Mouse (Mus musculus) myocyte (in vitro differentiated cells): ENCODE data around the gene Wnt1. TPM values are rescaled to one million over a fixed set of nuclear protein-coding genes. Genes with fewer than 3 reads are reported as not detected.

Source experiments
- H3K27me3 ChIP-seq: one replicate; pipeline ENCODE4 v1.6.1; 2011; ENCODE audit not compliant: control insufficient read depth, insufficient read depth, insufficient read length
- H3K36me3 ChIP-seq: one replicate; pipeline ENCODE4 v1.6.1; 2011; ENCODE audit not compliant: control insufficient read depth, insufficient read depth
- H3K4me2 ChIP-seq: one replicate; pipeline ENCODE4 v1.6.1; 2011; ENCODE audit warnings: low read depth, control low read depth
- H3K4me3 ChIP-seq: one replicate; pipeline ENCODE4 v1.5.1; 2011; ENCODE audit warnings: mild to moderate bottlenecking, control low read depth, moderate library complexity
- H3K79me2 ChIP-seq: one replicate; pipeline ENCODE4 v1.6.1; 2011; ENCODE audit not compliant: control insufficient read depth, insufficient read depth
- H3ac ChIP-seq: one replicate; pipeline ENCODE4 v1.6.1; 2011; ENCODE audit not compliant: control insufficient read depth, insufficient read length
- CEBPB ChIP-seq: IDR thresholded peaks from 2 replicates; pipeline ENCODE4 v1.6.1; 2011; ENCODE audit warnings: mild to moderate bottlenecking, moderate library complexity; ENCODE audit not compliant: poor library complexity, insufficient read depth, severe bottlenecking
- E2F4 ChIP-seq: IDR thresholded peaks from one replicate; pipeline ENCODE4 v1.6.1; 2011; ENCODE audit warnings: mild to moderate bottlenecking, control low read depth, moderate library complexity; ENCODE audit not compliant: insufficient read depth
- MAX ChIP-seq: IDR thresholded peaks from one replicate; pipeline ENCODE4 v1.6.1; 2011; ENCODE audit warnings: low read depth, mild to moderate bottlenecking, control low read depth
- MYOD1 ChIP-seq, 3 experiments: IDR thresholded peaks; one replicate each; pipeline ENCODE4 v1.6.1; 2011; ENCODE audit warnings: control low read depth in 2 of 3, low read depth in 2 of 3, mild to moderate bottlenecking in 2 of 3, moderate library complexity in 1 of 3; ENCODE audit not compliant: insufficient read length in 2 of 3, control insufficient read depth in 1 of 3
- MYOG ChIP-seq, 3 experiments: IDR thresholded peaks; one replicate each; pipeline ENCODE4 v1.6.1; 2011; ENCODE audit warnings: control low read depth in 2 of 3, low read depth in 2 of 3, mild to moderate bottlenecking in 2 of 3; ENCODE audit not compliant: insufficient read length in 2 of 3, control insufficient read depth in 1 of 3, insufficient read depth in 1 of 3
- POLR2A ChIP-seq: IDR thresholded peaks from one replicate; pipeline ENCODE4 v1.6.1; 2011; ENCODE audit warnings: low read depth, mild to moderate bottlenecking, control low read depth, moderate library complexity; ENCODE audit not compliant: insufficient read length
- POLR2AphosphoS2 ChIP-seq: IDR thresholded peaks from one replicate; pipeline ENCODE4 v1.6.1; 2011; ENCODE audit warnings: low read depth, control low read depth; ENCODE audit not compliant: insufficient read length
- REST ChIP-seq: IDR thresholded peaks from one replicate; pipeline ENCODE4 v1.6.1; 2011; ENCODE audit warnings: mild to moderate bottlenecking, control low read depth, moderate library complexity; ENCODE audit not compliant: insufficient read depth, insufficient read length
- SRF ChIP-seq: IDR thresholded peaks from one replicate; pipeline ENCODE4 v1.6.1; 2011; ENCODE audit warnings: low read depth; ENCODE audit not compliant: control insufficient read depth, insufficient read length
- TCF12 ChIP-seq: IDR thresholded peaks from one replicate; pipeline ENCODE4 v1.6.1; 2011; ENCODE audit warnings: mild to moderate bottlenecking, control low read depth; ENCODE audit not compliant: poor library complexity, insufficient read depth, severe bottlenecking
- TCF3 ChIP-seq: IDR thresholded peaks from one replicate; pipeline ENCODE4 v1.6.1; 2011; ENCODE audit warnings: low read depth, control low read depth; ENCODE audit not compliant: insufficient read length
- USF1 ChIP-seq: IDR thresholded peaks from one replicate; pipeline ENCODE4 v1.6.1; 2011; ENCODE audit warnings: low read depth, mild to moderate bottlenecking, control low read depth, moderate library complexity
- polyA plus RNA-seq: library from polyadenylated mRNA; unstranded; fragments of >200 nt; fragmentation: generic; extraction: Trizol; gene quantifications from one replicate; pipeline ENCODE4 v1.2.1, GENCODE M21; 2012; ENCODE audit warnings: missing spikeins

Wnt1 gene
- polyA plus RNA-seq, 1 experiment, result 0.06 TPM

- Histone ChIP-seq H3K27me3 (no peaks in the 10 kb centered on the region), H3K4me2 (peak overlapping the region; percentile 98), H3K79me2 (peaks cover 32% of the 10 kb centered on the region), H3ac (no peak overlapping the region), H3K4me3 (peak overlapping the region; percentile 83), H3K36me3 (peaks cover 34% of the 10 kb centered on the region)
- TF ChIP-seq POLR2A (no peak), E2F4 (no peak), TCF12 (no peak), MYOG (IDR thresholded peaks at IDR 0.05; ENCODE audit: control insufficient read depth in 1 of 3, insufficient read depth in 1 of 3, insufficient read length in 2 of 3, low read depth in 2 of 3) (no peak), MAX (no peak), REST (no peak), CEBPB (no peak), POLR2AphosphoS2 (no peak), TCF3 (no peak), USF1 (no peak), MYOD1 (IDR thresholded peaks at IDR 0.05; ENCODE audit: control insufficient read depth in 1 of 3, insufficient read length in 2 of 3, low read depth in 2 of 3) (no peak), SRF (no peak)
Measured at GRCm38 (mm10) chr15:98832161-98833058, 42.8 kb downstream of the Wnt1 start.

GRCm38 (mm10) chr15:98833281-98833680 lies 43.6 kb downstream of the Wnt1 start:
- Histone ChIP-seq H3K36me3 (peaks cover 41% of the 10 kb centered on the region), H3K4me3 (no peak overlapping the region), H3K4me2 (no peak overlapping the region), H3ac (no peak overlapping the region), H3K27me3 (no peaks in the 10 kb centered on the region), H3K79me2 (peaks cover 23% of the 10 kb centered on the region)
- TF ChIP-seq USF1 (no peak), E2F4 (no peak), POLR2A (no peak), MYOG (IDR thresholded peaks at IDR 0.05; ENCODE audit: control insufficient read depth in 1 of 3, insufficient read depth in 1 of 3, insufficient read length in 2 of 3, low read depth in 2 of 3) (no peak), TCF12 (no peak), POLR2AphosphoS2 (no peak), MYOD1 (IDR thresholded peaks at IDR 0.05; ENCODE audit: control insufficient read depth in 1 of 3, insufficient read length in 2 of 3, low read depth in 2 of 3) (no peak), REST (no peak)

GRCm38 (mm10) chr15:98834059-98834458 lies 44.4 kb downstream of the Wnt1 start:
- no peak overlapping the region for H3ac ChIP-seq
- TF ChIP-seq MAX (no peak), MYOD1 (IDR thresholded peaks at IDR 0.05; ENCODE audit: control insufficient read depth in 1 of 3, insufficient read length in 2 of 3, low read depth in 2 of 3) (no peak), CEBPB (no peak), MYOG (IDR thresholded peaks at IDR 0.05; ENCODE audit: control insufficient read depth in 1 of 3, insufficient read depth in 1 of 3, insufficient read length in 2 of 3, low read depth in 2 of 3) (no peak), USF1 (no peak), TCF12 (no peak), REST (no peak), POLR2AphosphoS2 (no peak), SRF (no peak), TCF3 (no peak), POLR2A (no peak), E2F4 (no peak)
- H3K4me2 ChIP-seq, result no peak overlapping the region
- H3K79me2 ChIP-seq, result peaks cover 15% of the 10 kb centered on the region
- no peaks in the 10 kb centered on the region for H3K27me3 ChIP-seq
- H3K4me3 ChIP-seq, result no peak overlapping the region
- H3K36me3 ChIP-seq, result peaks cover 49% of the 10 kb centered on the region

GRCm38 (mm10) chr15:98835291-98835690 lies 45.6 kb downstream of the Wnt1 start:
- no peak for TF ChIP-seq CEBPB
- TF ChIP-seq TCF3, result no peak

GRCm38 (mm10) chr15:98837006-98837742 lies 47.5 kb downstream of the Wnt1 start:
- Histone ChIP-seq H3K4me2 (no peak overlapping the region), H3ac (no peak overlapping the region), H3K27me3 (no peaks in the 10 kb centered on the region), H3K4me3 (no peak overlapping the region), H3K79me2 (no peaks in the 10 kb centered on the region), H3K36me3 (peaks cover 67% of the 10 kb centered on the region)
- TF ChIP-seq MYOD1 (IDR thresholded peaks at IDR 0.05; ENCODE audit: control insufficient read depth in 1 of 3, insufficient read length in 2 of 3, low read depth in 2 of 3), result no peak
- TF ChIP-seq POLR2AphosphoS2, result no peak
- TF ChIP-seq MAX, result no peak
- TF ChIP-seq MYOG (IDR thresholded peaks at IDR 0.05; ENCODE audit: control insufficient read depth in 1 of 3, insufficient read depth in 1 of 3, insufficient read length in 2 of 3, low read depth in 2 of 3), result no peak
- no peak for TF ChIP-seq TCF12
- no peak for TF ChIP-seq E2F4
- TF ChIP-seq TCF3, result no peak
- no peak for TF ChIP-seq SRF
- TF ChIP-seq USF1, result no peak
- TF ChIP-seq POLR2A, result no peak
- TF ChIP-seq CEBPB, result no peak
- no peak for TF ChIP-seq REST

More at GRCm38 (mm10) chr15:98835291-98835690, 45.6 kb downstream of the Wnt1 start:
- Histone ChIP-seq H3K79me2 (peaks cover 3% of the 10 kb centered on the region), H3K4me3 (no peak overlapping the region), H3K36me3 (peaks cover 53% of the 10 kb centered on the region), H3K4me2 (no peak overlapping the region), H3ac (no peak overlapping the region), H3K27me3 (no peaks in the 10 kb centered on the region)
